Mouse (Mus musculus) frontal cortex, postnatal 25 days (tissue): ENCODE data around the gene Vsir.

ENCODE experiments used
- DNase-seq, 2 experiments: peaks; one replicate each; pipeline ENCODE4 v3.0.0; 2022; ENCODE audit warnings: low spot score in 2 of 2

Gene Vsir

DNA sequence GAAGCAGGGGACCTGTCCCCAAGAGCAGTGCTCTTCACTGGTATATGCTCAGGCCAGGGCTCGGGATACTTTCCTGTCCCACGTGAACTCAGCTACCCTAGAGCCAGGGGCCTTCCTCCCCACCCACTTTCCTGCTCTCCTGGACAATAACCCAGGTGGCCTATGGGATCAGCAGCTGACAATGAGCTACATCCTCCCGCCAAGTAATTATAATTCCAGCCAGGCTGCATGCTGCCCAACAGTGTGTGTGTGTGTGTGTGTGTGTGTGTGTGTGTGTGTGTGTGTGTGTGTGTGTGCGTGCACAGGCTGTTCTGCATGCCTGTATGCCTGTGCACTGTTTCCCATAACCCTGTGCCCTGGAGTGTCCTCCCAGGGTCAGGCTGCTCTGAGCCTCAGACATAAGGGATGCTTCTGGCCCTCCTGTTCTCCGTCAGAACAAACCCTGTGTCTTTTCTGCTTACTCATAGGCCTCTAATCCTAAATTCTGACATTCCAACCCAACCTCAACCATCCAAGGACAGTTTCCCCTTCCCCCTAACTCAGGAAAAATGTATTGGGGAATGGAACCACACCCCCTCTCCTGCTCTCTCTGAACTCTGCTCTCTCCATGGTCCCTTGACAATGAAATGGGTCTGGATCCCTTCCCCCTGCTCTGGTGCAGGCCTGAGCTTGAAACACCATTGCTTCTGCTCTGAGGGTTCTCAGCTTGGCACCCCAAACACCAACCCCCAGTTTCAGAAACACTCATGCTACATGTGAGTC is 6.8 kb downstream of the Vsir start:
- DNase-seq: no peak

GRCm38 (mm10) chr10:60354003-60354325 is 7.3 kb downstream of the Vsir start:
- DNase-seq: no peak

DNA sequence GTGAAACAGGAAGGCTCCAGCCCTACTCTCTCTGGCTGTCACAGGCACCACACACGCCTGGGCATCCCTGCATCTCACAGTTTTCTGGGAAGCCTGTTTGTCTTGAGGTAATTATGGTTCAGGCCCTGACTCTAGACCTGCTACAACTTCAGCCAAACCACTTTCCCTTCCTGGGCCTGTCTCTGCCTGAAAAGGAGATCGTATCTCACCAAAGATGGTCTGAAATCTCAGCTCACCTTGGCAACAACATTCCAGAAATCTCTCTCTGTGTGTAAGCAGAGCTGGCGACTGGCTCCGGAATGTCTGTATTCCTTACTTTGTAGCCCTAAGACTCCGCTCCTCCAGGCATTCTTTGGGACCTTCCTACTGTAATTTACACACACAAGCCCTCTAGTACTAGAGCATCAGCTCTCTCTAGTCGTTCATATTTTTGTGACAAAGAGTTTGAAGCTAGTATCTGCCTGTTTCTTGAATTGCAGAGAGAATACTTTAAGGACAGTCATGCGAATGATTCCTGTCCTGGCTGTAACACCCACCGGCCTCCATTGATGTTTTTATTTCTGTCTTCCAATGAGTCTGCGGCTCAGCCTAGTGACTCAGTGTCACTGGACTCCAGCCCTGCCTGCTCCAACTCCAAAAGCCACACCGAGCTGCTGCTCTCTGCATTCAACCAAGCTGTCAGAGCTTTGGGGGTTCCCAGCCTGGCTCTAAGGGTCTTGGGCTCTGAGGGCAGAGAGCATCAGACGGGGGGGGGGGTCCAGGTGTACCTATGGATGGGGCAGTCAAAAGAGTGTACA is 8.4 kb downstream of the Vsir start:
- no peak for DNase-seq

DNA sequence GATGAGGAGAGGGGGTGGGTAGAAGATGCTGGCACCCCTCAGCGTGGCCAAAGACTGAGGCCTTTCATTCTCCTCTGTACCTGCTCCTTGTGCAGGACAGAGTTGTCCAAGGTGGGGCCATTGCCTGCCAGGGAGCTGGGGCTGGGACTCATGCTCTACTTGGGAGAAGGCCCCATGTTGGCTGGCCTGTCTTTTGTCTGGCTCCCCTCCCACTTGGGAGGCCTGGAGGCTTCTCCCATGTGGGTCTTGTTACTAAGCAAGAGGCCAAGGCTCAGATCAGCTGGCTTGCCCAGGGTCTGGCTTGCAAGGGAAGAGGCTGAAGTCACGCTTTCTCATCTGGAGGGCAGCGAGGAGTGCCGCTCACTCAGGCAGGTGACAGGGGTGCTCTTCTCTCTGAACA is 10.8 kb downstream of the Vsir start:
- no peak for DNase-seq

DNA sequence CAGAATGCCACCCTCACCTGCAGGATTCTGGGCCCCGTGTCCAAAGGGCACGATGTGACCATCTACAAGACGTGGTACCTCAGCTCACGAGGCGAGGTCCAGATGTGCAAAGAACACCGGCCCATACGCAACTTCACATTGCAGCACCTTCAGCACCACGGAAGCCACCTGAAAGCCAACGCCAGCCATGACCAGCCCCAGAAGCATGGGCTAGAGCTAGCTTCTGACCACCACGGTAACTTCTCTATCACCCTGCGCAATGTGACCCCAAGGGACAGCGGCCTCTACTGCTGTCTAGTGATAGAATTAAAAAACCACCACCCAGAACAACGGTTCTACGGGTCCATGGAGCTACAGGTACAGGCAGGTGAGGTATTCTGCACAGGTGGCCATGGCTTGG is 11.2 kb downstream of the Vsir start:
- DNase-seq: no peak

- no peak for DNase-seq
These were observed 12.1 kb downstream of the Vsir start for GRCm38 (mm10) chr10:60358776-60359175.

DNA sequence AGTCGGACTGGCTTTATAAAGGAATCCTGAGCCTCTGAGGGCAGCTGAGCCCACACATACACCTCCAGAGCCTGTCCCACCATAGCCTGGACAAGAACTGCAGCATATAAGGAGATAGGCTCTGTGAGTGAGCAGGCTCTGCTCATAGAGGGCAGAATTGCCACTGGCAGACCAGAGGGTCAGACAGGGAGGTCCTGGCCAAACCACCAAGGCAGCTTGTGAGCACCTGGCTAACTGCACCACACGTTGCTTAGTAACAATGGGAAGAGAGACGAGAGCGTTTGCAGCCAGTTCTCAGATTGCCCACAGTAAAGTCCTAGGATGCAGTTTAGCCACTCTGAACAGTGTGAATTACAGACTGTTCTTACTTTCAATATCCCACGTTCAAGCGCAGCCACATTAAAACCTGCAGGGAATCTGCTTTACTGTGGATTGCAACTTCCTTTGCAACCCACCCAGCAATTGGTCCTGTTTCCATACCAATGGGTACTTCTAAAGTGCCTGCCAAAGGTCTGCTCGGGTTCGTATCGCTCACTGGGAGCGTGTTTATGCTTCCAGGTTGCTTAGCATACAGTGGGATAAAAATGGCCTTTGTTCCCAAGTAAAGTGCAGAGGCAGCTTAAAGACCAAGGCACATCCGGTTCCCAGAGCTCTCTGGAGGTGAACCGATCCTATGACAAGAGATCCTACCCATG is 15.1 kb downstream of the Vsir start:
- DNase-seq: no peak

- no peak for DNase-seq
These were observed 15.6 kb downstream of the Vsir start for GRCm38 (mm10) chr10:60362310-60362628.

- DNase-seq: no peak
These were observed 16.8 kb downstream of the Vsir start for GRCm38 (mm10) chr10:60363426-60363825.

- DNase-seq: no peak
These were observed 20.5 kb downstream of the Vsir start for GRCm38 (mm10) chr10:60367145-60367544.

- DNase-seq: no peak
These were observed 21.3 kb downstream of the Vsir start for GRCm38 (mm10) chr10:60367904-60368303.

- no peak for DNase-seq
These were observed 22.8 kb downstream of the Vsir start for GRCm38 (mm10) chr10:60369405-60369804.

DNA sequence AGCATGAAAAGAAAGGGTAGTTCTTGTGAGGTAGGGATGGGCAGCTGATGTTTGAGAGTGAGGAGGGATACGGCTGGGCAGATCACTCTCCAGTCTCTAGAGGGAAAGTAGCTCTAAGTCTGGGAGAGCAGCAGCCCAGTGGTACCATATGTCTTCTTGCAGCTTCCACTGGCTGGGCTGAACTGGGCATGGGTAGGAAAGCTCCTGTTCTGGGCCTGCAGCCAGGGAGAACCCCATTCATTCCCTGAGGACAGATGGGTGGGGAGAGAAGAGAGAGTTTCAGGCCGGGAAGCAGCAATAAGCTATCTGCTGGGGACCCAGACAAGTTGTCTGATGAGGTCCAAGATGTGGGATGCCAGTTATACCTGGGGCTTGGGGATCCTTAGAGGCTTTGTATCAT is 23.4 kb downstream of the Vsir start:
- no peak for DNase-seq

GRCm38 (mm10) chr10:60370601-60371061 is 24.0 kb downstream of the Vsir start:
- no peak for DNase-seq

DNA sequence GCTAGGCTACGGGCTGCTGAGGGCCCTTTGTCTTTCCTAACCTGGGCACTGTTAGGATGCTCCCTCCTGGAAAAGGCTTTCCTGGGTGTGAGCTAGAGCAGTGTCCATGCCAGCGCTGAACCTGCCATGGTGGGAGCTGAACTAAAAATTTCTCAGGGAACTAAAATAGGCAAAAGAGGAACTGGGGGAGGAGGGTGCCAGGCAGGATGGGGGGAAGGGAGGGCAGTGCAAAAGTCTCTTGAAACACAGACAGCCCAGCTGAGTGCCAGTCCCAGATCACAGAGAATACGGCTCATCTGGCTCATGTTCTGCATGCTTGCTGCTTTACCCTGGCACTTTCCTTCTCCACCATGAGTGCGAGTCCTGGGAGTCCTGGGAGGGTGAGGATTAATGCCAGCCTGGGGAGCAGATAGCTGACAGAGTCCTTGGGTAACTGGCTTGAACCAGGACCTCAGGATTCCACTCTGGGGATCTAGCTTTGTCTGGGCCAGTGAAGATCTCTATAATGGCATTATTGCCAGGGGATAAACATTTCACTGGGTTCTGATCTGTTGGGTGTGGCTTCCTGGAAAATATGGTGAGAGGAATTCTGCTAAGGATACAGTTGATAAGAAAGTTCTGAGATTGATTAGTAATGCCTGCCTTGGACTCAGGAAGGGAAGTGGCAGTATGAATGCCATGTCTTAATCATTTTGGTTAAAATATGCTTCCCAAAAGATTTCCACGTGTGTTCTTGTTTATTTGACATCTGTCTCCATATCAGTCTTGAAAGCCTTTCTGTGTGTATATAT is 25.1 kb downstream of the Vsir start:
- DNase-seq: no peak

DNA sequence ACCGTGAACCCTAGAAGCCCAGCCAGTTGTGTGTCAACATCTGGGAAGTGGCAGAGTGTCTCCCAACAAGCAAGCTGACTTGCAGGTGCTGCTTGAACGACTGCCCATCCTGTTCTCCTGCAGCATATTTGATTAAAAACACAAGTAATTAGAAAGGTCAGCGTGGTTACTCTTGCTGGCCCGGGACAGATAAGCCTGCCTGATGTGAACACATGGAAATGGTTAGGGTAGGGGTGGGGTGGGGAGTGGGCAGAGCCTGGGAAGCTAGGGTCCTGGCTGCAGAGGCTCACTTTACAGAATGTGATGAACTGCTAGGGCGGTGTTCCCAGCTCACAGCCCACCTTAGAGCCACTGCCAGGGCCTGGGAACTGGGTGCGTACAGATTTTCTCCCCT is 26.9 kb downstream of the Vsir start:
- DNase-seq: no peak

- no peak for DNase-seq
These were observed 27.4 kb downstream of the Vsir start for GRCm38 (mm10) chr10:60373937-60374578.

- no peak for DNase-seq
These were observed 30.1 kb downstream of the Vsir start for GRCm38 (mm10) chr10:60376704-60377103.

DNA sequence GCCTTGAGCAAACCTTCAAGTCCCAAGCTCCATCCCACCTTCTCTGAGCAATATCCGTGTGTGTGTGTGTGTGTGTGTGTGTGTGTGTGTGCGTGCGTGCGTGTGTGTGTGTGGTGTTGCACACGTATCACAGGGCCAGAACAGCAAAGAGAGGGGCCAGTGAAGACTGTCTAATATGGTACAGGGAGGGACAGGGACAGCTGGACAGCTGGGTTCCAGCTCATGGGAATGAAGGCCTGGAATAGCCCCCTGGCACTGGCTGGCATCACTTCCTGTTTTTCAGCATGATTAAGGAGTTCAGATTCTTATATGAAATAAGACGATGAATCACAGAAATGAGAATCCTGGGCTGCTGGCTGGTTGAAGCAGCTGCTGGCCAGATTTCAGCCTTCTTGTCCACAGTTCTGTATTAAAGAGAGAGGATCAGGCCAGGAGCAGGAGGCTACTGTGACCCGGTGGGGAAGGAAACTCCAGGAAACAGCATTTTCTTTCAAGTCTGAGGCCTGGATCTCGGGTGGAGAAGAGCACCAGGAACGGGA is 32.8 kb downstream of the Vsir start:
- no peak for DNase-seq

GRCm38 (mm10) chr10:60380229-60380628 is 33.6 kb downstream of the Vsir start:
- no peak for DNase-seq
